Mouse (Mus musculus): Measurements from ENCODE around the gene Slxl1.
"Not testable (repeated sequence)": the region's sequence is repeated elsewhere in the genome, so short reads cannot be mapped to it uniquely, and the experiment has no call there.

Gene Slxl1

DNA sequence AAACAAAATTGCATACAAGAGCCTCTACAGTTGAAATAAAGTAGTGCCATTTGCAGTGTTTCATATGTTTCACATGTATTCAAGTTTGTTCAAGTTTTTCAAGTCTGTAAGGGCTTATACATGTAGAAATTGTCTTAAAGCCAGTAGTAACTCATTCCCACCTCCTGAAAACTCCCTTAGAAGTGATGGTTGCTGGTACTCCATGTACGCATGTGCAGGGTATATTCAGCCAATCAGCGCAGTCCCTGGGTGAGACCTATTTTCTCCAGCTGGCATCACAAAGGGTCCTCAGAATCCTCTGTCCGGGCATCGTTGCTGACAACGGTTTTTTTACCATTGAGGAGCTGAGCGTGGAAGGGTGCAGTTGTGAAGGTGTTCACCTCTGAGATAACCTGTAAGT is at the start of gene Slxl1:
Gene Slxl1 (plus strand): TSS at position 301 of the 400 bp plus-strand sequence.
- DNase-seq (ENCODE audit: low spot score in 2 of 2), result not testable (repeated sequence)

Measured in natural killer cell, adult 2 months (primary cell).